Mouse (Mus musculus): ENCODE data around the gene Arsk. TPM values are rescaled to one million over a fixed set of nuclear protein-coding genes. Genes with fewer than 3 reads are reported as not detected.

The Arsk gene
- polyA plus RNA-seq, 1 experiment from 2014 or later = 7.0 TPM

DNA sequence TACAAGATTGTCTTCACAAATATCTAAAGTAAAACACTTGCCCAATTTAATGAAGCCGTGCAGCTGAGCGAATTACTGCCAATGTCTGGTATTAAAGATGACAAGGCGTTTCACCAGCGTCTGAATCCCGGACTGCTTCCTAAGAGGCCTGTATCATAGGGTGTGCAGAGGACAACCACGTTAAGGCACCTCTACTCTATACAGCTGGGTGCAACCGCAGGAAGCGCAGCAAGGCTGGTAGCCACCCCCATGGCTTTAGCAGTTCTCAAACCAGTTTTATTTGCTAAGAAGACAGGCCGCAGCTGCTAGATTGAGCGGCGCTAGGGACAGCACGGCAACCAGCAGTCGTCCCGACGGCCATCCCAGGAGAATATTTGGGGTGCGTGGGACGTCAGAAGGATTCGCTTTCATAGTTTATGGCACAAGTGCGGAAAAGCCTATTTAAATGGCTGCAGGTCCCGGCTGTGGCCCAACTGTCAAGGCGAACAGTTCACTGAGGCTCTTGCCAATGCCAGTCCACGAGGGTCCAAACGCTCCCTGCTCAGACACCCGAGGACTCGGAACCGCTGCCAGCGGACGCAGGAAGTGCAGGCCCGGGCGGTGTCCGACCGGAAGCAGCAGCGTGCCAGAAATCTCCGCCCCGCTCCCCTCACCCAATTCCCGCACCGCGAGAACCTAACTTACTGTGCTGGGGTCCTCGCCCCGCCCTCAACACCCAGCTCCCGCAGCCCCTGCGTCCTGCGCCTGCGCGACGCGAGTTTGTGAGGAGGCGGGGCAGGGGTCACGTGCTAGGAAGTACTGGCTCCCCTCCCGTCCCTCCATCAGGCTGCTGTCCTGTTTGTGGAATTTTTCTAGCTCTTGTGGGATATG lies 80.3 kb downstream of the Arsk start, which contains the start of gene Rfesd:
TSS of gene Rfesd (minus strand) at position 746 of the 870 bp plus-strand sequence.
- H3K4me1 ChIP-seq = no peaks in the 10 kb centered on the region
- H3K27ac ChIP-seq = peak within 1 kb of the TSS; percentile 95
- WGBS = under 1% methylated on average over 50 of the region's 50 CpGs
- H3K4me2 ChIP-seq = peak within 1 kb of the TSS; percentile 64
- peak within 1 kb of the TSS; percentile 73 for H3K4me3 ChIP-seq (replicated peaks)
- no peaks in the 10 kb centered on the region for H3K27me3 ChIP-seq (replicated peaks)
- no peaks in the 10 kb centered on the region for H3K36me3 ChIP-seq
- peak within 1 kb of the TSS; percentile 85 for H3K9ac ChIP-seq
- ATAC-seq (ENCODE audit: insufficient read depth, low FRiP score, low read depth) = peak; percentile 99
- H3K9me3 ChIP-seq = no peaks in the 10 kb centered on the region

GRCm38 (mm10) chr13:76017465-76017864 lies 81.0 kb downstream of the Arsk start:
- Histone ChIP-seq H3K36me3 (no peaks in the 10 kb centered on the region), H3K9ac (peak overlapping the region; percentile 85; the same call in 1 of the 2 replicates), H3K4me2 (peak overlapping the region; percentile 64), H3K4me1 (no peaks in the 10 kb centered on the region), H3K27me3 (replicated peaks) (no peaks in the 10 kb centered on the region), H3K27ac (peak overlapping the region; percentile 95), H3K4me3 (replicated peaks) (peak overlapping the region; percentile 73), H3K9me3 (no peaks in the 10 kb centered on the region)
- ATAC-seq (ENCODE audit: insufficient read depth, low FRiP score, low read depth) = peak; percentile 45; the same call in 1 of the 2 replicates
- WGBS = 46% methylated on average over 4 of the region's 4 CpGs

DNA sequence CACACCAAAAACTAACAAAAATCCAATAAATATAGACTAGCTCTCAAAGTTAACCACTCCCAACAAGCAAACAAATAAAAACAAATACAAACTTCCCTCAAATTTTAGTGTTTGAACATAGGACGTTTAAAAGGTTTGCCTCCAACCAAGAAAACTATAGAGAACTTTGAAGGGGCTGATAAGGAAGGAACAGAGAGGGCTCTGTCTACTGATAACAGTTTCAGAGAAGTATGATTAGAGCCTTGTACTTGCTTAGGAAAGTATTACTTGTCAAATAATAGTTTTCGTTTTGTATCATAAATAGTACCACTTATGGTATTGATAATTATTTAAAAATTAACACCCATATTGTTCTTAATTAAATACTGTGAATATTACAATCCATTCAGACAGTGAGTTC lies 83.9 kb downstream of the Arsk start:
- no peak for ATAC-seq (ENCODE audit: insufficient read depth, low FRiP score, low read depth)
- Histone ChIP-seq H3K36me3 (no peaks in the 10 kb centered on the region), H3K4me2 (no peak overlapping the region), H3K4me3 (replicated peaks) (no peak overlapping the region), H3K4me1 (no peaks in the 10 kb centered on the region), H3K27ac (no peak overlapping the region), H3K9me3 (no peaks in the 10 kb centered on the region), H3K9ac (no peak overlapping the region), H3K27me3 (replicated peaks) (no peaks in the 10 kb centered on the region)
- 55% methylated on average over 2 of the region's 2 CpGs for WGBS

Other genes starting within 250 kb of the Arsk start
- gene Rhobtb3, start 154.7 kb downstream of the Arsk start, polyA plus RNA-seq (2015; fragmentation: Nextera tagmentation; extraction: Ambion mirVana) = 29.7 and 32.1 TPM in 2 replicates
- 0.71 and 0.95 TPM in 2 replicates for gene Spata9, start 131.5 kb downstream of the Arsk start, polyA plus RNA-seq (2015; fragmentation: Nextera tagmentation; extraction: Ambion mirVana)
- gene Rfesd, start 79.9 kb downstream of the Arsk start, polyA plus RNA-seq (2015; fragmentation: Nextera tagmentation; extraction: Ambion mirVana) = 22.8 and 30.5 TPM in 2 replicates
- 0.24 and 0.46 TPM in 2 replicates for gene Gpr150, start 41.7 kb downstream of the Arsk start, polyA plus RNA-seq (2015; fragmentation: Nextera tagmentation; extraction: Ambion mirVana)
- 11.8 and 13.4 TPM in 2 replicates for gene Ttc37, start 74 bp upstream of the Arsk start, polyA plus RNA-seq (2015; fragmentation: Nextera tagmentation; extraction: Ambion mirVana)
- not detected in 2 replicates for gene Fam81b, start 206.4 kb upstream of the Arsk start, polyA plus RNA-seq (2015; fragmentation: Nextera tagmentation; extraction: Ambion mirVana)

All from stomach, embryonic 15.5 days (tissue).